Mouse (Mus musculus): ENCODE measurements around the gene Dsel.

Gene Dsel

GRCm38 (mm10) chr1:111864779-111865165 is at the start of gene Dsel:
Gene Dsel (minus strand): TSS chr1:111864918.
- peak; percentile 96 to 97 for DNase-seq

DNA sequence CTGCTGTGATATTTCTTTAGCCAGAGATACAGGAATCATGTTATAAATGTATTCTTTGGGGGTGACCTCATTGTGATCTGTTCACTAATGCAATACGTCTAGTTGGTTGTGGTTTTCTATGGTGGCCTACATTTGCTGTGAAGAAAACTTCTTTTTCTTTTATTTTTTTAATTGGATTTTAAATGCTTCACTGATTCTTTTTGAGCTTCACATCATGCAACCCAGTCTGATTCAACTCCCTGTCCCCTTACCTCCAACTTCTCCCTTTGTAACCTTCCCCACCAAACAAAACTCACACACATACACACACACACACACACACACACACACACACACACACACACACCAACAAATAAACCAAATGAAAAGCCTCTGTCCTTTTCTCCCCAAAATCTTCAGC is 46.7 kb upstream of the Dsel start:
- DNase-seq: no peak

- DNase-seq: peak in 1 of 2 experiments; percentile 27
Observed at GRCm38 (mm10) chr1:111883336-111883735, 18.6 kb upstream of the Dsel start.

- DNase-seq: no peak
Observed at GRCm38 (mm10) chr1:111875784-111876183, 11.1 kb upstream of the Dsel start.

DNA sequence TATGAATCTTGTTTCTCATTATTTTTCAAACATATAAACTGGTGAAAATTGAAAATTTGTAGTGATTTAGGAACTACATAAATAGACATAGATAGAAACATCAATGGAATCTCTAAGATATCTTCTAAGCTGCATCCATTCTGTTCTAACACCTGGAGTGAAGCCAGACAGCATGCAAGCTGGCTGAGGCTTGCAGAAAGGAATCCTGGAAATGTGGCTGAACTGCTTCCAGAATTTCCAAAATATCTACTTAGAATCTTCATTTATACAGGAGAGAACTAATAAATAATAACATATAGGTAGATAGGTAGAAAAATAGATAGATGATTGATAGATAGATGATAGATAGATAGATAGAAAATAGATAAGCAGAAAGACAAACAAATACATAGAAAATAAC is 8.5 kb upstream of the Dsel start:
- no peak for DNase-seq

- no peak for DNase-seq
Observed at GRCm38 (mm10) chr1:111865467-111865866, 749 bp upstream of the Dsel start.

DNA sequence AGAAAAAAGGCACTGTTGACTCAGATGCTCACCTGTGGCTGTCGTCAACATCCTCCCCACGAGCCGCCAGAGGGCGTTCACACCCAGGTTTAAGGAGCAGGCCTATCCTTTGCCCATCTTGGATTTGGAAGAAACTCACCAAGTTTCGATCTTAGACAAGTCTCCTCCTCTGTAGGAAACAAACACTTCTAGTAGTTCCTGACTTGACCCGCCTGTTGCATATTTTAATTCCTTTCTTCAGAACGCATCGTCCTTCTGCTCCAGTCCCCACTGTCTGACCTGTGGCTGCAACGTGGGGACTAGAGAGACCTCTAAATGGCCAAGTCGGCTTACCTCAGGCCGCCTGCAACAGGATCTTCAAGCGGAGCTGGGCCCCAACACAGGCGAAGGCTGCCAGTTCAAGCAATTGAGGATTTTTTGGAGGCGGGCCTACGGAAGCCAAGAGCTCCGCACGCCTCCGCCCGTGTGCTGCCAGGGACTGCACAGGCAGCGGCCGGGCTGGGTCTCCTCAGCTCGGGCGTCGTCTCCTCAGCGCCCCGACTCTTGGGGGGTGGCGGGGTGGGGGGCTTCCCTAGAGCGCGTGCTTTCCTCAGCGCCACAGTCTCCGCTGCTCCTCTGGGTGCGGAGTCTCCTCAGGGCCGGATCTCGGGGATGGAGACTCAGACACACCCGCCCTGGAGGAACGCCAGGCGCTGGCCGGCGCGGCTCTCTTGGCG is 497 bp downstream of the Dsel start:
- peak; percentile 81 to 85 for DNase-seq

DNA sequence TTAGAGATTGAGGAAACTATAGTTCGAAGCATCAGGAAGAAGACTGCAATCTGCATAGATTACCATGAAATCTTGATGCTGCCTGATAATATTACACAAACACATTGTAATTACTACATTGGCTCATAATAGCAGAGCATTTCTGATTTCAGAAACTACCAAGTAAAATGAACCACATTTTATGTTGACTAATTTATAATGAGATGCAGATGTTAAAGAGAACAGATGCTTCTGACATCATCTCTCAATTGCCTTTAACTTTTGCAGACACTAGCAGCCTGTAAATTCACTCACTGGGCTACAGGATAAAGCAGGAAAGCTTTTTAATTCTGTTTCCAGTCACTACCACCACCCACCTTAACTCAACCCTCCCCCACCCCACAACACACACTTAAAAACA is 6.9 kb downstream of the Dsel start:
- no peak for DNase-seq

- no peak for DNase-seq
Observed at GRCm38 (mm10) chr1:111852439-111852838, 12.3 kb downstream of the Dsel start.

- DNase-seq: no peak
Observed at GRCm38 (mm10) chr1:111833583-111834225, 31.0 kb downstream of the Dsel start.

Data from kidney, postnatal 25 days (tissue).